Mouse (Mus musculus): Measurements from ENCODE around the gene Lonrf2. TPM values are rescaled to one million over a fixed set of nuclear protein-coding genes. Genes with fewer than 3 reads are reported as not detected.

The Lonrf2 gene
- total RNA-seq, 1 experiment from 2014 or later = 7.8 TPM

DNA sequence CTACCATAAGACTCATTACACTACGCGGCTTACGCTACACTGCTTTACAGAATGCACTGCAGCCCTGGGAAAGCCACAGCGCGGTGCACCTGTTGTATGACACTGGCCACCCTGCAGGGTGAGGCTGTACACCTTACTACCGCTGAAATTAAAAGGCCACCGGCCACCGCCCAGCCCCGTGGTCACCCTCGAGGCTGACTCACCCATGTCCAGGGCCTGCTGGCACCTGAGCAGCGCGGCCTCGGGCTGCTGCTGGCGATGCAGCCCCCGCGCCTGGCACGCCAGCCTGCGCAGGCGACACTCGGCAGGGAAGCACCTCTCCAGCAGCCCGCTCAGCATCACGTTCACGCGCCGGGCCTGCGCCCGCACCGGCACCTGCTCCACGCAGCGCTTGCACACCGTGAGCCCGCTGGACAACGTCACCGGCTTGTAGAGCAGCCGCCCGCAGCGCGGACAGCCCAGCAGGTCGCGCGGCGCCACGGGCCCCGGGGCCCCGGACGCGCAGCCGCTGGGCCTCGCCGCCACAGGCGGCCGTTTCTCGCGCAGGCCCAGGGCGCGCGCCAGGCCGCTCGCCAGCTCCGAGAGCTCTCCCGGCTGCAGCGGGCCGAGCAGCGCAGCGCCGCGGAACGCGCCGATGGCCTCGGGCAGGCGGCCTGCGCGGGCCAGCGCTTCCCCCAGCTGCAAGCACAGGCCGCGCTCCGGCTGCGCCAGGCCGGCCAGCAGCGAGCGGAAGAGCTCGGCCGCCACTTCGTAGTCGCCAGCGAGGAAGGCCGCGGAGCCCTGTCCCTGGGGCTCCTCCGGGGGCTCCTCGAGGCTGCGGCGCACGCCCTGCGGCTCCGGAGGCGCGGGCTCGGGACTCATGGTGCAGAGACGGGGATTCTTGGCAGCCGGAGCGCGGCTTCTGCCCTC lies 689 bp downstream of the Lonrf2 start:
- peak; percentile 54 for DNase-seq

DNA sequence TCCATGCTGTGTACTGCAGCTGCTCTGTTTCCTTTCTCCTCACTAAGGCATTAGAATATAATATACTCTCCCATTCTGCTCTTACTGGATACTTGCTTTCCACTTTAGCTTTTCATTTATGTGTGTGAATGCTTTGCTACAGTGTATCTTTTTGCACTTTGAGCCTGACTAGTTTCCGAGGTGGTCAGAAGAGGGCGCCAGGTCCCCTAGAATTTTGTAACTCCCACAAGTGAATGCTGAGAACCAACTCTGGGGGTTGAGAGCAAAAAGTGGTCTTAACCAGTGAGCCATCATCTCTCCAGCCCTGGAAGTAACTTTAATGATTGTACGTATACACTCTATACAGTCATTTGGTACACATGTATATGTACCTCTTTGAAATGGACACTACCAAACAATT lies 1.6 kb downstream of the Lonrf2 start:
- peak; percentile 26 for DNase-seq

DNA sequence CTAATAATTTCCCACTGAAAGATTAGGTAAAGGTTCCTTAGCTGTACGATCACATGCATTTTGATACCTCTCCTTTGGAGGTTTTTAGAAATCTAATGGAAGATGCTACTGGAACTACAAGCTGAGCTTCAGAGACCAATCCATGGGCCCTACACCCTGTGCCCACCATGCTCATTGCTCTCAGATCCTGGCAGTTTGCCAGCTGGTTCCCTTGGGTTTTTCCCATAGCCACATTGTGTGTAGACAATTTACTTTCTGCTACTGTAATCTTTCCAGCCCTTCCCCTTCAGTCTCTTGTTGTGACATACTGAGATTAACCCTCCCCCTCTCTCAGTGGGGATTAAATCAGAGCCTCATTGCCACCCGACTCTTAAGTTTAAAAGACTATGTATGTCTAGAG lies 11.6 kb downstream of the Lonrf2 start:
- DNase-seq = no peak

- no peak for DNase-seq
Observed at GRCm38 (mm10) chr1:38823851-38824250, 12.7 kb downstream of the Lonrf2 start.

DNA sequence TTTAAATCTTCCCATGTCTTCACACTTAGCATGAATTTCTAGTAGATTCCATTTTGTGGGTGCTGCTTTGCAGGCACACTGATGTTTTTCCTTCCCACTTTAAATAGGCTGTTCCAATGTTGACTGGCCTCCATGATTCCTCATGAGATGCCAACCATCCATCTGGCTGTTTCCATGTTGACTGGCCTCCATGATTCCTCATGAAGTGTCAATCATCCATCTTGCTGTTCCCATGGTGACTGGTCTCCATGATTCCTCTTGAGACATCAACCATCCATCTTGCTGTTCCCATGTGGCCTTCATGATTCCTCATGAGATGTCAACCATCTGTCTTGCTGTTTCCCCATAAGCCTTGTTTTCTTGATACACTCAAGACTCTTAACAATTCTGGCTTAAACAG lies 16.8 kb downstream of the Lonrf2 start:
- no peak for DNase-seq

DNA sequence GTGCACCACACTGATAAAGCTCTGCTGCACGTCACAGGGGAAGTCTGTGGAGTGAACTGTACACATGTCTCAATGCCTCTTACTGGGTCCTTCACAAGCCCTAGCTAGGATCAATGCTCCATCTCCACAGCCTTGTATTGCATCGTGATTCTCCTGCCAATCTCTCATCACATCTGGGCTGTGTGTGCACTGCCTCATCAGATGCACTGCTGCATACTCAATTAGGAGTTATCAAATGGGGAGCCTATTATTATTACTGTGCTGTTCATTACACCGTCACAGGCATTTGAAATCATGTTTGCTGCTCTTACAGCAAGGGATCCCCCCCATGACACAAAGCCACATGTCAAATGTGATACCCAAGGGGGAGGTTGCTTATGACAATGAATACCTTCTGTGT lies 18.8 kb downstream of the Lonrf2 start:
- DNase-seq = no peak

- no peak for DNase-seq
Observed at GRCm38 (mm10) chr1:38817268-38817667, 19.2 kb downstream of the Lonrf2 start.

GRCm38 (mm10) chr1:38816306-38816705 lies 20.2 kb downstream of the Lonrf2 start:
- DNase-seq = no peak

DNA sequence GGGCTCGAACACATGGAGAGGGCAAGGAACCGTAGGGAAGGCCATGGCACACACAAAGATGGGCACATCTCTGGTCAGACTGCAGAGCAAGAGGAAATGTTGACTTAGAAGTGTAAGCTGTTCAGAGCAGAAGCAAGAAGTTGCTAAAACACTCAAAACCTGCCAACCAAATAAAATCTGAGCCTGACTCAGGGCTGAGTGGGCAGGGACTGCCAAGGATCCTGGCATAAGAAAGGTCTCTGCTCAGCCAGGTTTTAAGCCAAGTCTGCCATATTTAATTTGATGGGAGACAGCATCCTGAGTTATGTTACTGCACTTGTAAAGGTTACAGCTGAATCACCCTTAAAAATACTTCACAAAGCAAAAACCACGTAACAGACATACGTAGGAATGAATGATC lies 29.4 kb downstream of the Lonrf2 start:
- no peak for DNase-seq

- no peak for DNase-seq
Observed at GRCm38 (mm10) chr1:38800402-38800801, 36.1 kb downstream of the Lonrf2 start.

GRCm38 (mm10) chr1:38799304-38799703 lies 37.2 kb downstream of the Lonrf2 start:
- DNase-seq = no peak

- no peak for DNase-seq
Observed at GRCm38 (mm10) chr1:38796936-38797335, 39.6 kb downstream of the Lonrf2 start.

GRCm38 (mm10) chr1:38795496-38795895 lies 41.0 kb downstream of the Lonrf2 start:
- no peak for DNase-seq

DNA sequence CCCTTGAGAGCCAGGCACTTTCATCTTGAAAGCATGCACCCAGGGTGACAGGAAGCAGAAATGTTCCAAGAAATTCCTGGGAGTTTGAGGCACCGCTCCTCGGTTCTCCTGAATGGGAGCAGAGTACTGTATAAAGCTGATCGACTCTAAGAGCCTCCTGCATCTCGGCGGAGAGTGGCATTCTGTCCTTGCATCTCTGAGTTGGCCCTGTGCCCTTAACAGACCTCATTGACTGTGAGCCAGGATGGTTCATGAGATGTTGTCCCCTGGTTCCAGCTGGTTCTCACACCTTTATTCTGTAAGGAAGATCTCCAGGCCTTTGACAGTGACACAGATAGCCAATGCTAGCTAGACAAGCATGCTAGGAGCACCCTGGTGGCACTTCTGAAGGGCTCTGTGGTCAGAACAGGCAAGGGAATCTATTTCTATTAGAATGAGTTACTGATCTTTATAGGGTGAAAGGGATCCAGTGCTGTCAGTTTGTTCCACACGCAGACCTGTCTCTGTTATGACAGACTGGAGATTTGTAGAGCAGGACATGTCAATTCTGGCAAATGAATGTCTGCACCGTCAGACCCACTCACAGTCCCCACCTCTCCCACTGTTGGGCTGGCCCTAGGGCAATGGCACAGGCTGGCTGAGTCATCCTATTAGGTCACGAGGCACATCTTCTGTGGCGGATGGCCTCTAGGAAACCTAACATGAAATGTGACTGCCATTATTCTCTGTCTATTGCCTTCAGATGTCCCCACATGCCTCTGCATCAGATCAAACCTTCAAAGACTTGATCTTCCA lies 45.3 kb downstream of the Lonrf2 start:
- DNase-seq = no peak

DNA sequence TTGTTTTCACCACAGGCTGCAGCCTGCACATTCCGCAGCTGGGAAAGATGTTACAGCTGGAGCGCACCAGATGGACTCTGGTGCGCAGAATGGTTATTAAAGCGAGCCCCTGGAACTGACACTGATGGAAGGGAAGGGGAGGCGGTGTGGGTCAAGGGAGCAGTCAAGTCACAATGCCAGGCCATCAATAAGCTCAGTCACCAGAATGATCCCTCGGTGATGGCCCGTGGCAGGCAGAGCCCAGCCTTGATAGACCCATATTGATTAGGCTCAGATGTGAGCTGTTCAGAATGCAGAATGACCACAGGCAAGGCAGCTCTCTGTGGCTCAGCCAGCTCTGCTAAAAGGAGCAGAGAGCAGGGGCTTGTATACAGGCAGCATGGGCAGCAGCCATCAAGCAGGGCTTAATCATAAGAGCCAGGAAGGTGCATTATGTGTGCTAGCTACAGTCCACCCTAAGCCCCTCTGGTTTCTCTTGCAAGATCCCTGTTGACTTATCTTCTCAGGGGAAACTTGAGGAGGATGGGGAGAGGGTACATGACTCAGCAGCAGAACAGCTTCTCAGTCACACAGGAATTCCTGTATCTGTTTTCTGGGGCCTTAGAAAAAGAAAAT lies 46.4 kb downstream of the Lonrf2 start:
- no peak for DNase-seq

DNA sequence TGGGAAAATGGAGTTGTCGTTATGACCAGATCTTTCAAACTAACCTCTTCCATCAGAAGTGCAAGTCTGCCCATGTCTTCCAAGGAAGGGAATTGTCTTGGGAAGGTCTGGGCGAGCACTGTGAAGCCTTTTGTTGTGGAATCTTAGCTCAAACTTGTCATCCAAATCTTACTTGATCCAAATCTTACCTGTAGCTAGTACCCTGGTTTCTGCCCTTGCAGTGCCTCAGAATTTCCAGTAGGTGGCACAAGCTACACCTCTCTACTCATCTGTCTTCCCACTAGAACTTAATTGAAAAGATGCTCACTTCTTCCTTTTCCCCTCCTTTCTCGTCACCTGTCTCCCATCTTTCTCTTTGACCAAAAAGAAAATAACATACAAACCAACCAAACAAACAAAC lies 47.6 kb downstream of the Lonrf2 start:
- no peak for DNase-seq

DNA sequence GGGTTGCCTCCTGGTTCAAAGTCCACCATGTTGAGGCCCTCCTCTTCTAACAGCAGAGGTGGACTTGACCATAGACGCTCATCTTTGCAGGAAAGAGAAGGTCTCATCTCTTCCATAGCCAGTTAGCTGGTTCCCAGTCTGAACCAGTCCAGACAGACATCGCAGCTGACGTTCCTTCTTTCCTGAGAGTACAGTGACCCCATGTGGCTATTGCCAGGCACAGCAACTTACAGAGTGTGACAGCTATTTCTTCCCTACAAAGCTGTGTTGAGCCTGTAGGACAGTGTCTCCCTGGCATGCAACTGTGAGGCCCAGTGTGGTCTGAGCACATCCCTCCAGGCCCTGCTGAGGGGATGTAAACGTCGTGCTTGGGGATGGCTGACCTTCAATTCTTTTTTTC lies 49.1 kb downstream of the Lonrf2 start:
- DNase-seq = peak; percentile 41

DNA sequence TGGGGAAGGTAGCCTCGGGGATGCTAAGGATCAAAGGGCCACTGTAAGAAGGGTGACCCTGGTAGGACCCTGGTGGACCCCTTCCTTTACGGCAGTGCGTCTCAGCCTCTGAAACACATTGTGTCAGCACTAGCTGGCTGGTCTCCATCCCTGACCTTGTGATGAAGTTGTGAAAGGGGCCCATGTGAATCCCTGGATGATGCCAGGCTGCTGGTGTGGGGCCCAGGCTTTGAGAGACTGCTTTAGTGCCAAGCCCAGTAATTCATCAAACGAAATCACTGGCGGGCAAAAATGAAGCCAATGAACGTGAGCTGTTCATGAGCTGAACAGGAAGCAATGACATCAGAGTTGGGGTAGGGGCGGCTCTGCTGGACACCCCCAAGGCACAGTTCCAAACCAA lies 50.2 kb downstream of the Lonrf2 start:
- peak; percentile 53 for DNase-seq

DNA sequence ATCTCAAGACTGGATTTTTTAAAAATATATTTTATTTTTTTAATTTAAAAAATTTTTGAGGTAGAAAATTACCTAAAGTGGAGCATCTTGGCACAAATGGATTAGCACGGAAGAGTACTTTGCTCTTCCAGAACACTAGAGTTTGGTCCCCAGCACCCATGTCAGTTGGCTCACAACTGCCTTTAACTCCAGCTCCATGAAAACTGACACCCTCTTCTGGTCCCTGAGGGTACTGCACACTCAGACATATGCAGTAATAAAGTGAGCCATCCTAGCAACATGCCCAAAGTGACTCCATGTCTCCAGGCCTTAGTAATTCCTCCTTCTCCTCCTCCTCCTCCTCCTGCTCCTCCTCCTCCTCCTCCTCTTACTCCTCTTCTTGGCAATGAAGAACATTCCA lies 58.2 kb downstream of the Lonrf2 start:
- DNase-seq = no peak

DNA sequence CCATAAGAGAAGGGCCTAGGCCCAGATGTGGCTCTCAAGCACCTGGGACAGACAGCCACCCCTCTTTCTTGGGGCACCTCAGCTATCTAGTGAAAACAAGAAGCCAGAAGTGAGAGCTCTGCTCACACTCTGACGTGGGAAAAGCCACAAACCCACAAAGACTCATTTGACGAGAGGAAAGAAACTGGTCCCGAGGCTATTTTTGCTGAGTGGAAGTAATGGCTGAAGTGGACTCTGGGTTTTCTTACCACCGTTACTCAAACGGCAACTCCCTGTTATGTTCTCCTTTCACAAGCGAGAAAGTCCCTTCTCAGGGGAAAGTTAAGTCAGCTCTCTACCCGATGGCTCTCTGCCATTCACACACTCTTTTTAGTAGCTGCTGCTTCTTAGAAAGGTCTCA lies 59.0 kb downstream of the Lonrf2 start:
- no peak for DNase-seq

GRCm38 (mm10) chr1:38775713-38776112 lies 60.8 kb downstream of the Lonrf2 start:
- no peak for DNase-seq

DNA sequence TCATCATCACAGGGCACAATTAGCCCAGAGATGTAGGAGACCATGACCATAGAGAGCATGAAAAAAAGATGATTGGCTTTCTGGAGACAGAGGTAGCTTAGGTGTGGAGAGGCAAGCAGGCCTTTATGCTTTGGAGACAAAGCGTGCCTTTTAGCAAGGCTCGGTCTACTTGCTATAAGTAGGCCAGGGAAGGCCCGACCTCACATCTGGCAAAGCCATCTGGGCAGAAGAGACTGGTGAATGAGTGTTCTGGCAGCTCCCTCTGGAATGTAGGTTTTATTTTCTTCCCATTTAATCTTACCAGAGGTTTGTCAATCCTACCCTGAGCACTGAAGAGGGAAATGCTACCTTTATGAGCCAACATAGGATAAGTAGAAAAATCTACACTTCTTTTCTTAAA lies 65.8 kb downstream of the Lonrf2 start:
- no peak for DNase-seq

GRCm38 (mm10) chr1:38769920-38770319 lies 66.6 kb downstream of the Lonrf2 start:
- peak; percentile 67 for DNase-seq
